Mouse (Mus musculus): ENCODE data around the gene Tsacc. TPM values are rescaled to one million over a fixed set of nuclear protein-coding genes. Genes with fewer than 3 reads are reported as not detected.

Tsacc gene
- polyA plus RNA-seq (2015; fragmentation: Nextera tagmentation; extraction: Ambion mirVana): 12.8 and 15.5 TPM in 2 replicates

- under 1% methylated on average over 44 of the region's 44 CpGs for WGBS
- peak; percentile 99 for ATAC-seq (ENCODE audit: low FRiP score, low read depth)
Observed at GRCm38 (mm10) chr3:88296561-88297318, at the start of gene Tsacc, which contains the start of gene Cct3. TSS of gene Tsacc (minus strand) at chr3:88296999. TSS of gene Cct3 (plus strand) at chr3:88297116.

DNA sequence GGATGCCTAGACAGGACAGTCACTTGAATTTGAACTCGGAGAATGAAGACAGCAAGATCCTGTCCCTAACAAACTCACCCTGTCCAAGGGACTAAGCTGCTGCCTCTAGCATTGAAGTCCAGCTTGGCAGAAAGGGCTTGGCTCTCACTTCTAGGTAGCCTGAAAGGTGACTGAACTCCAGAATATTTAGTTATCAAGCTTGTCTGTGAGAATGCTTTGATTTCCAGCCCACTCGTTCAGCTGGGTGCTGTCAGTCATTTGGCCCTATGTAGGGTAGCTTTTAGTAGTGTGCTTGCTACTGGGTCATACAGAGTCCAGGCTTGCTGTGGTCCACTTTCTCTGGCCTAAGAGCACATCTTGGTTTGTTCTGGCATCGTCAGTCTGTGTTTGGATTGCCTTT is 42.2 kb upstream of the Tsacc start:
- Histone ChIP-seq H3K27me3 (no peaks in the 10 kb centered on the region), H3K4me3 (no peak overlapping the region), H3K27ac (no peak overlapping the region), H3K4me2 (replicated peaks) (no peak overlapping the region), H3K9ac (no peak overlapping the region), H3K4me1 (peaks cover 23% of the 10 kb centered on the region), H3K9me3 (no peaks in the 10 kb centered on the region), H3K36me3 (peaks cover 31% of the 10 kb centered on the region)
- no peak for ATAC-seq (ENCODE audit: low FRiP score, low read depth)
- 83% methylated on average over 3 of the region's 3 CpGs for WGBS

More at GRCm38 (mm10) chr3:88296561-88297318, at the start of gene Tsacc, which contains the start of gene Cct3:
- Histone ChIP-seq H3K4me1 (peaks cover 17% of the 10 kb centered on the region), H3K9ac (peak within 1 kb of the TSS; percentile 89), H3K27ac (peak within 1 kb of the TSS; percentile 88), H3K4me3 (peak within 1 kb of the TSS; percentile 80), H3K27me3 (no peaks in the 10 kb centered on the region), H3K9me3 (no peaks in the 10 kb centered on the region), H3K36me3 (peaks cover 26% of the 10 kb centered on the region), H3K4me2 (replicated peaks) (peak within 1 kb of the TSS; percentile 94)

GRCm38 (mm10) chr3:88338316-88338715 is 41.5 kb upstream of the Tsacc start:
- no peak for ATAC-seq (ENCODE audit: low FRiP score, low read depth)
- Histone ChIP-seq H3K27ac (no peak overlapping the region), H3K4me3 (no peak overlapping the region), H3K4me2 (replicated peaks) (no peak overlapping the region), H3K9me3 (no peaks in the 10 kb centered on the region), H3K36me3 (peaks cover 24% of the 10 kb centered on the region), H3K27me3 (no peaks in the 10 kb centered on the region), H3K9ac (no peak overlapping the region), H3K4me1 (peaks cover 23% of the 10 kb centered on the region)
- WGBS: 90% methylated on average over 7 of the region's 7 CpGs

DNA sequence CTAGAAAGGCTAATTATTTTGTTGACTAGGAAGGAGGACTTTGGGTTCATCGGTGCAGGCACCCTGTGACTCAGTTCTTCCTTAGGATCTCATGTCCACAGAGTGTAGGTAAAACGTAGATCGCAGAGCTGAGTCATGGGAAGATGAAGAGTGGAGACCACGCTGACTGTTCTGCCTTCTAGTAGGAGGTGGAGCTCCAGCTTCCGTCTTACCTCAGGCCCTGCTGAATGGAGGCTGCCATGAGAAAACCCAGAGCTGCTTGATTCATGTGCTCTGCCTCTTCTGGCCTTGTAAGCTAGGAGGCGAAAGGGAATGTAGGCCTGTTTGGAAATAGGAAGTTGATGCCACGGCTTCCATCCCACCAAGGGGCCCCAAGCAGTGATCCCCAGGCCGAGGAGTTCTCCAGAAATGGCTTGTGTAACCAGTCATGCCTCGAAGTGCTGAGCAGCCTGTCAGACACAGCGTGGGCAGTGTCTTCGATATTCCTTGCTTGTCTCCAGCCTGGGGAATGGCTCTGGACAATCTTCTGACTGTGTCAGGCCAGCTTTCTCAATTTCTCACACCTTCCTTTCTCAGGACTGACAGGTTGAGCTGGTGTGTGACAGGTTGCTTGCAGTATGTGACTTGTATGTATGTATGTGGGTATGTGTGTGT is 40.7 kb upstream of the Tsacc start:
- peak overlapping the region; percentile 57 for H3K9ac ChIP-seq
- H3K4me3 ChIP-seq: peak overlapping the region; percentile 76
- no peak for ATAC-seq (ENCODE audit: low FRiP score, low read depth)
- peak overlapping the region; percentile 74 for H3K4me2 ChIP-seq (replicated peaks)
- WGBS: 86% methylated on average over 11 of the region's 11 CpGs
- peak overlapping the region; percentile 6; the same call in 1 of the 2 replicates for H3K27ac ChIP-seq
- H3K4me1 ChIP-seq: peaks cover 23% of the 10 kb centered on the region
- peaks cover 16% of the 10 kb centered on the region for H3K36me3 ChIP-seq
- H3K9me3 ChIP-seq: no peaks in the 10 kb centered on the region
- no peaks in the 10 kb centered on the region for H3K27me3 ChIP-seq

GRCm38 (mm10) chr3:88336058-88337013 is 39.5 kb upstream of the Tsacc start, which contains the start of the genes Tmem79 and Smg5:
TSS of gene Tmem79 (minus strand) at chr3:88336148.
TSS of gene Smg5 (plus strand) at chr3:88336260.
- H3K27me3 ChIP-seq: no peaks in the 10 kb centered on the region
- H3K4me2 ChIP-seq (replicated peaks): peak within 1 kb of the TSS; percentile 79
- peaks cover 23% of the 10 kb centered on the region for H3K4me1 ChIP-seq
- H3K36me3 ChIP-seq: peaks cover 5% of the 10 kb centered on the region
- no peaks in the 10 kb centered on the region for H3K9me3 ChIP-seq
- peak; percentile 94 for ATAC-seq (ENCODE audit: low FRiP score, low read depth)
- peak within 1 kb of the TSS; percentile 90 for H3K27ac ChIP-seq
- H3K9ac ChIP-seq: peak within 1 kb of the TSS; percentile 89
- WGBS: 3% methylated on average over 48 of the region's 66 CpGs
- H3K4me3 ChIP-seq: peak within 1 kb of the TSS; percentile 76

- Histone ChIP-seq H3K36me3 (peaks cover 7% of the 10 kb centered on the region), H3K4me3 (peak overlapping the region; percentile 76), H3K9me3 (no peaks in the 10 kb centered on the region), H3K27me3 (no peaks in the 10 kb centered on the region), H3K4me1 (peaks cover 23% of the 10 kb centered on the region), H3K9ac (peak overlapping the region; percentile 89), H3K4me2 (replicated peaks) (peak overlapping the region; percentile 79), H3K27ac (peak overlapping the region; percentile 90)
- WGBS: 1% methylated on average over 27 of the region's 27 CpGs
- peak; percentile 52; the same call in 1 of the 2 replicates for ATAC-seq (ENCODE audit: low FRiP score, low read depth)
Observed at GRCm38 (mm10) chr3:88335436-88336053, 38.7 kb upstream of the Tsacc start.

DNA sequence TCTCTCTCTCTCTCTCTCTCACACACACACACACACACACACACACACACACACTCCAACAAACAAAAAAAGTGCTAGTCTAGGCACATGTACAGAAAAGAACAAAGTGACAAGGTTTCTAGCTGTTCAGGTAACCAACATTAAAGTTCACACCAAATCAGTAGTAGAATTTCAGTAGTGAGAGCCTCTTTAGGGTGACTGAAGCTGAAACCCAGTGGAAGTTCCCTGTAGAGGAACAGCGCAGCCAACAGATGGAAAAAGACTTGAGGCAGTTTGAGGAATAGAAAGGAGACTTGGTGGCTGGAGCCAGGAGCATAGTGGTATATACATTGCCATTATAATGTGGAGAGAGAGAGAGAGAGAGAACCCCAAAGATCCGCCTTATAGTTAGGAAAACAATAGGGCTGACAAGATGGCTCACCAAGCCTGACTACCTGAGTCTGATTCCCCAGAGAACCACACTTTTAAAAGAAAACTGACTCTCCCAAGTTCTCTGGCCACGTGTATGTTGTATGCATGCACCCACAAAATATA is 38.2 kb upstream of the Tsacc start:
- peak overlapping the region; percentile 90 for H3K27ac ChIP-seq
- peak overlapping the region; percentile 76 for H3K4me3 ChIP-seq
- no peaks in the 10 kb centered on the region for H3K27me3 ChIP-seq
- H3K9ac ChIP-seq: peak overlapping the region; percentile 89
- H3K4me1 ChIP-seq: peaks cover 23% of the 10 kb centered on the region
- no peaks in the 10 kb centered on the region for H3K9me3 ChIP-seq
- peaks cover 10% of the 10 kb centered on the region for H3K36me3 ChIP-seq
- ATAC-seq (ENCODE audit: low FRiP score, low read depth): no peak
- WGBS: 39% methylated on average over 3 of the region's 3 CpGs
- peak overlapping the region; percentile 79 for H3K4me2 ChIP-seq (replicated peaks)

- no peaks in the 10 kb centered on the region for H3K27me3 ChIP-seq
- no peak for ATAC-seq (ENCODE audit: low FRiP score, low read depth)
- H3K9me3 ChIP-seq: no peaks in the 10 kb centered on the region
- H3K4me1 ChIP-seq: peaks cover 23% of the 10 kb centered on the region
- H3K27ac ChIP-seq: peak overlapping the region; percentile 48; the same call in 1 of the 2 replicates
- peak overlapping the region; percentile 15 for H3K4me3 ChIP-seq
- H3K36me3 ChIP-seq: peaks cover 18% of the 10 kb centered on the region
- H3K4me2 ChIP-seq (replicated peaks): peak overlapping the region; percentile 16; the same call in 1 of the 2 replicates
- WGBS: 53% methylated on average over 12 of the region's 12 CpGs
- H3K9ac ChIP-seq: 0 out of 2 replicates have a peak overlapping the region, but pooled peaks have one; percentile 8
Observed at GRCm38 (mm10) chr3:88334029-88334658, 37.3 kb upstream of the Tsacc start.

GRCm38 (mm10) chr3:88331282-88331681 is 34.5 kb upstream of the Tsacc start:
- no peak for ATAC-seq (ENCODE audit: low FRiP score, low read depth)
- peaks cover 9% of the 10 kb centered on the region for H3K4me1 ChIP-seq
- no peak overlapping the region for H3K4me2 ChIP-seq (replicated peaks)

DNA sequence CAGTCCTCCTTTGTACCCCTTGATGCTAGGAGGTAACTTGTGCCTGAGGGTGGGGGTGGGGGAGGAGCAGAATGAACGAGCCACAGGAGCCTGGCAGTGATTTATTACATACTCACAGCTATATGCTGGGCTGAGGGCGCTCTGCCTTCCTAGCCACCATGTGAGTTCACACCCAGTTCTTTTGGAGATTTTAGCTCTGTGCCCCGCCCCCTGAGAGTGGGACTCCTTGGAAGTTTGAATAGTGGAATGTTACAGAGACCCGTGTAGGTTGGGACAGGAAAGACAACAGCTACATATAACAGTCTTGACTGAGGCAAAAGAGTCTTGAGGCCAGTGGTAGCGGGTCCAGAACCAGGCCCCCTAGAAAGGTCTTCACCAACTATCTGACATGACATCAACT is 32.2 kb upstream of the Tsacc start:
- no peak for ATAC-seq (ENCODE audit: low FRiP score, low read depth)
- H3K36me3 ChIP-seq: peaks cover 42% of the 10 kb centered on the region
- no peak overlapping the region for H3K27ac ChIP-seq
- no peaks in the 10 kb centered on the region for H3K27me3 ChIP-seq
- H3K9ac ChIP-seq: no peak overlapping the region
- peaks cover 12% of the 10 kb centered on the region for H3K4me1 ChIP-seq
- no peak overlapping the region for H3K4me3 ChIP-seq
- WGBS: 49% methylated on average over 5 of the region's 5 CpGs
- H3K4me2 ChIP-seq (replicated peaks): no peak overlapping the region
- H3K9me3 ChIP-seq: no peaks in the 10 kb centered on the region

More at GRCm38 (mm10) chr3:88331282-88331681, 34.5 kb upstream of the Tsacc start:
- 32% methylated on average over 2 of the region's 2 CpGs for WGBS
- Histone ChIP-seq H3K27me3 (no peaks in the 10 kb centered on the region), H3K36me3 (peaks cover 40% of the 10 kb centered on the region), H3K27ac (no peak overlapping the region), H3K9ac (no peak overlapping the region), H3K9me3 (no peaks in the 10 kb centered on the region), H3K4me3 (no peak overlapping the region)

Measured in limb, embryonic 13.5 days (tissue).